Mouse (Mus musculus) adrenal gland (tissue): ENCODE measurements around the gene Cacna2d2.
"Not testable (repeated sequence)": the region's sequence is repeated elsewhere in the genome, so short reads cannot be mapped to it uniquely, and the experiment has no call there.

Source experiments
- intact Hi-C: fragments of 180-260 bp; cut with DNase I; formaldehyde crosslinking; loops from one replicate; pipeline ENCODE4 v1.15.1; 2025

Cacna2d2 gene

GRCm38 (mm10) chr9:107552690-107553393 lies 153.4 kb downstream of the Cacna2d2 start:
- intact Hi-C loops, result no loop called here

- intact Hi-C loops, result no loop called here
These were observed 154.3 kb downstream of the Cacna2d2 start for GRCm38 (mm10) chr9:107553541-107554318.

- intact Hi-C loops, result no loop called here
These were observed 155.0 kb downstream of the Cacna2d2 start for GRCm38 (mm10) chr9:107554319-107554825.

- intact Hi-C loops, result no loop called here
These were observed 155.6 kb downstream of the Cacna2d2 start for GRCm38 (mm10) chr9:107555031-107555457.

- intact Hi-C loops, result no loop called here
These were observed 156.3 kb downstream of the Cacna2d2 start for GRCm38 (mm10) chr9:107555701-107556100.

- intact Hi-C loops, result no loop called here
These were observed 156.9 kb downstream of the Cacna2d2 start for GRCm38 (mm10) chr9:107556346-107556745.

- intact Hi-C loops, result no loop called here
These were observed 163.7 kb downstream of the Cacna2d2 start, which contains the start of gene Tusc2 for GRCm38 (mm10) chr9:107563029-107563581. TSS of gene Tusc2 (plus strand) at chr9:107563255.

- intact Hi-C loops, result not testable (repeated sequence)
These were observed 166.1 kb downstream of the Cacna2d2 start for GRCm38 (mm10) chr9:107565556-107565955.

- intact Hi-C loops, result no loop called here
These were observed 166.8 kb downstream of the Cacna2d2 start for GRCm38 (mm10) chr9:107566041-107566709.

- intact Hi-C loops, result no loop called here
These were observed 167.4 kb downstream of the Cacna2d2 start for GRCm38 (mm10) chr9:107566855-107567254.

- intact Hi-C loops, result no loop called here
These were observed 168.4 kb downstream of the Cacna2d2 start, which contains the start of gene Hyal2 for GRCm38 (mm10) chr9:107567702-107568319. TSS of gene Hyal2 (plus strand) at chr9:107567945.

GRCm38 (mm10) chr9:107568331-107569261 lies 169.2 kb downstream of the Cacna2d2 start:
- intact Hi-C loops, result no loop called here

GRCm38 (mm10) chr9:107569270-107569669 lies 169.9 kb downstream of the Cacna2d2 start:
- intact Hi-C loops, result no loop called here

GRCm38 (mm10) chr9:107570016-107570415 lies 170.6 kb downstream of the Cacna2d2 start:
- intact Hi-C loops, result no loop called here

GRCm38 (mm10) chr9:107570845-107571244 lies 171.4 kb downstream of the Cacna2d2 start:
- intact Hi-C loops, result no loop called here

- intact Hi-C loops, result no loop called here
These were observed 172.3 kb downstream of the Cacna2d2 start for GRCm38 (mm10) chr9:107571534-107572326.

- intact Hi-C loops, result no loop called here
These were observed 172.9 kb downstream of the Cacna2d2 start for GRCm38 (mm10) chr9:107572327-107572662.

- intact Hi-C loops, result not testable (repeated sequence)
These were observed 174.4 kb downstream of the Cacna2d2 start for GRCm38 (mm10) chr9:107573774-107574173.
